Mouse (Mus musculus) retina, postnatal 1 day (tissue): ENCODE measurements around the gene Hoxc10.

Source experiments
- DNase-seq: peaks from one replicate; pipeline ENCODE4 v3.0.0-alpha.2; 2012

The Hoxc10 gene

DNA sequence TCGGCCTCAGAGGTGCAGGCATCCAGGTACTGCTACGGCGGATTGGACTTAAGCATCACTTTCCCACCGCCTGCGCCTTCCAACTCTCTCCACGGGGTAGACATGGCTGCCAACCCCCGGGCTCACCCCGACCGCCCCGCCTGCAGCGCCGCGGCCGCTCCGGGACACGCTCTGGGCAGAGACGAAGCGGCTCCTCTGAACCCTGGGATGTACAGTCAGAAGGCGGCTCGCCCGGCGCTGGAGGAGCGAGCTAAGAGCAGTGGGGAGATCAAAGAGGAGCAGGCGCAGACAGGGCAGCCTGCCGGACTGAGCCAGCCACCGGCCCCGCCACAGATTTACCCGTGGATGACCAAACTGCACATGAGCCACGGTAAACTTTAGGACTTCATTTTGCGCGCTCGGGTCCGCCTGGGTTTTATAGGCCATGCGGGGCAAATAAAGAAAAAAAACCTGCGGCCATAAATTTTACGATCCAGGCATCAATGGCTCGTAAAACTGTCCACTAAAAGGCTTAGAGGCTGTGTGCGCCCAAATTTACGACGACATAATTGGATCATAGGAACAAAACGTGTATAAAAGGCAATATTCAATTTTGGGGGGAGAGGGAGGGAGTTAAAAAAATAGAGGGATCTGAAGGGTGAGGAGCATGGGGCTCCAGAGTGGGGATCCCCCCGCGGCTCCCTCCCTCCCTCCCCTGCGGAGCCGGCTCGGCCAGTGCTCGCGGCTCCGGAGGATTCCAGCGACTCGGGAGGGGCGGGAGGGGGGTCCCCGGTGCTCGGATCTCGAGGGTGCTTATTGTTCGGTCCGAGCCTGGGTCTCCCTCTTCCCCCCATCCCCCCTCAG lies 47.8 kb downstream of the Hoxc10 start:
- peak; percentile 42 for DNase-seq

- no peak for DNase-seq
These were observed 48.4 kb downstream of the Hoxc10 start for GRCm38 (mm10) chr15:103015009-103015399.

GRCm38 (mm10) chr15:103015406-103016166 lies 49.0 kb downstream of the Hoxc10 start:
- no peak for DNase-seq

DNA sequence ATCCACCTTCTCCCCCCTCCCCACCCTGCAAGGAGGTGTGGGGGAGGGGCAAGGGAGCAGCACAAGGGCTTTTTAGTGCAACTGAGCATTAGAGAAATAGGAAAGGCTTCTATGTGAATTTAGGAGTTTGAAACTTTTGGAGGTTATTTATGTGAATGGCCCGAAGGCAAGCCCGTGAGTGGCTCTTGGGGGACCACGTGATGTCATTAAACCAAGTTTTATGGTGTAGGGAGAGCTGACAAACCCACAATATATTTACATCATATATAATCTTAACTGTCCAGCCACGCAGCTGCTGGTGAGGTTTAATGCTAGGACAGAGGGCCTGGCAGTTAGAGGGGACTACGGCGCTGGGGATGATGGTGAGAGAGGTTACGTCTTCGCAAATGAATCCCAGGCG lies 52.0 kb downstream of the Hoxc10 start, which contains the start of gene Hoxc4:
TSS of gene Hoxc4 (plus strand) at position 299 of the 400 bp plus-strand sequence.
- DNase-seq, result no peak

- no peak for DNase-seq
These were observed 54.4 kb downstream of the Hoxc10 start for GRCm38 (mm10) chr15:103020899-103021418.
